Mouse (Mus musculus): ENCODE measurements around the gene Pcdh15.

Gene Pcdh15

DNA sequence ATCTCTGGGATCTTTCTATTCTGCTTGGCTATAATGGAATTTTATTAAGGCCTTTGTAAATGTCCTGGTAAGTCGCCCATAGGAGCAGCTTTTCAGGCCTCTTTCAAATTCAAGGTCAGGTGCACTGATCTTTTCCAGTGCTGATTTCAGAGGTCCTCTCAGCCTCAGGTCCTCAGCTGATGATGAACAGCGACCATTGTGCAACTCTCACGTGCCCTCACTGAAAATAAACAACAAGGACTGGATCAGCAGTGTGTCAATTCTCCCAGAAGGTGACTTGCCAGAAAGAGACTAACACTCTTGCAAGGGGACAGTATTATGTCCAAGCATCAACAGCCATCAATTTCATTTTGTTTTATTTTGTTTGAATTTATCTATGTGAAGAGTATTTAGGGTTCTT, 654.7 kb downstream of the Pcdh15 start:
- POLR2A ChIA-PET, result no interaction called here
- CTCF ChIA-PET, result no interaction called here

- ChIA-PET POLR2A (no interaction called here), CTCF (interaction anchor here in 1 of 4 experiments (0.5 kb wide), 1 partner anchor 230 kb away, joined by 3 read pairs; no protein-coding TSS in a partner anchor)
Measured at GRCm38 (mm10) chr10:73782945-73783344, 683.8 kb downstream of the Pcdh15 start.

DNA sequence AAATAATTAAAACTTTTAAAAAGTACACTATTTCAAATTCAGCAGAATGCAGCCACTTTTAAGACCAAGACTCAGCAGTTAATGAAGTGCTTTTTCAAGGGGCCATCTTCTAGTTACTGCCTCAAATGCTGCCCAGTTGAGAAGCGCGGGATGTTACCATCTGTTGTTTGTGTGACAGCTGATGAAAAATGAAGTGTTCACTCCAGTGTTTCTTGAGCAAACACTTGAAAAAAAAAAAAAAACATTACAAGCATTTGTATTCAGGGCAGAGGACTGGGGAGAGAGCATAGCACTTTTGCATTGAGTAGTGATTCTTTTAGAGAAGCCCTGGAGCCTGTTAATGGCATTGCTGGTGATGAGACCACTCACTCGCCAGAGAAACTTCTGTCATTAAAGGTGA, 689.0 kb downstream of the Pcdh15 start:
- POLR2A ChIA-PET, result no interaction called here
- CTCF ChIA-PET, result no interaction called here

DNA sequence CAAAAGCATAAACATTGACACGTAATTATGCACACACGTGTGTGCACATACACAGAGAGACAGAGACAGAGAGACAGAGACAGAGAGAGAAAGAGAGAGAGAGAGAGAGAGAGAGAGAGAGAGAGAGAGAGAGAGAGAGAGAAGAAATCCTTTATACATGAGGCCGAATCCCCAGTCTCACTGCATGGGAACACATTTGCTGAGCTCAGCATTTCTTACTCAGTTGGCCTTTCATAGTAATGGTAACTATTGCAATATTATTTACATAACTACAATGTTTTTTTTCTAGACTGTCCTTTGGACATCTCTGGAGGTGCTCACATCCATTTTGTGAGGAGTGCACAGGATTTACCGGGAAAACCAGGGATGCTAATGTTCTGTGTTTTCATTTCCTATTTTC, 705.9 kb downstream of the Pcdh15 start:
- ChIA-PET CTCF (no interaction called here), POLR2A (no interaction called here)

GRCm38 (mm10) chr10:73812311-73812710, 713.2 kb downstream of the Pcdh15 start:
- POLR2A ChIA-PET, result interaction anchor here in 1 of 4 experiments (0.7 kb wide), 1 partner anchor 46 kb away, joined by 3 read pairs; no protein-coding TSS in a partner anchor
- CTCF ChIA-PET, result no interaction called here

DNA sequence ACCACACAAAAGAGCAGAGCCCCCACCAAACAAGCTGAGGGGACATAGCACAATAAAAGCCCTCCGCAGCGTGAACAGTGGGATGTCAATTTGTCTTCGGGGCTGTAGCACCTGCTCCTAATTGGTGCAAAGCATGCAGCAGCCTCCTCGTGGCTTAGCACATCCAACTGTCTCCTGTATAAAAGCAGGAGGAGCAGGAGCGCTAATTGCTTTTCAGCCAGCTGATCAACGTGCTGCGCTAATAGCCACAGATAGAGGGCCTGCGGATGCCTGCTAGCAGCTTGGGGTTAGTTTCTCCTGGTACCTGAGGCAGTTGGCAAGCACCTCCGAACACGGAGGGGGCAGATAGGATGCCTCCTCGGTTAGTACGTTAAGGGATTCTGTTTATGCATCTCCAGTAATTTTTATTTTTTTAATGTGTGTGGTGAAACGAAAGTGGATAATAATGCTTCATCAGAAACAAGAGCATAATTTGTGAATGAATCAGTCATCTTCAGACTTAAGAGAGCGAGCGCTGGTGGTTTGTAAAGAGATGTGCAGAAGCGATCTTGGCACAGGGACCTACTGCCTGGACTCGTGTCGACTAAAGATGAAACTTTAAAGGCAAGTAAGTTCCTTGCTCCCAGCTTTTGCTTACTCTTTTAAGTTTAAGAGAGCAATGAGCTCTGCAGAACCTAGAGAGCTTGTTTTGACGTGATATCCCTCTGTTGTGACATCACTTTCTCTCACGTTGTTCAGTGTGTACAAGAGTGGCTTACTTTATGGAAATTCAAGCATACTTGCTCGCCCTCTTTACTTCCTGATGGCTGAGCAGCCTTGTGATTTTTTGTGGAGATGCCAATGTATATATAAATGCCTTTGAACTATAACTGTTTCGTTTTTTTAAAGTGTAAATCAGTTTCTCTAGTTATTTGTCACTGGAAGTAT, 722.8 kb downstream of the Pcdh15 start:
- ChIA-PET POLR2A (no interaction called here), CTCF (interaction anchor here in 1 of 4 experiments (0.6 kb wide), 1 partner anchor 599 kb away, joined by 3 read pairs; no protein-coding TSS in a partner anchor)

DNA sequence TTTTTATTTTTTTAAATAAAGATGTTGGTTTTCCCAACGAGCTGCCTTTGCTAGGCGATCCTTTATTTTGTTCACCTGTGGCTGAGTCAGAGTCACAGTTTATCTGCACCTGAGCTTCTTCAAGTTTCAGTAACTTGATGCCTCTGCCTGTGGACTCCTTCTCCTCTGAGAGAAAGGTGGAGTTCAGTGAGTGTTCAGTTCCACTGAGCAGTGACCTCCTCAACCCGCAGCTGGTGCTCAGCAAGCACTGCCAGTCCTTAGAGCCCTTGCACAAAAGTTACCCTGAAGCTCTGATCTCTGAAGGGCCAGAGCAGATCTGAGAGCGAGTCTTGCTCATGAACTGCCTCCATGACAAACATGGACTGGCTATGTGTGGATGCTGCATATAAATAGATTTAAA, 724.1 kb downstream of the Pcdh15 start:
- ChIA-PET POLR2A (no interaction called here), CTCF (no interaction called here)

- ChIA-PET POLR2A (no interaction called here), CTCF (no interaction called here)
Measured at GRCm38 (mm10) chr10:73826354-73826753, 727.2 kb downstream of the Pcdh15 start.

- CTCF ChIA-PET, result no interaction called here
Measured at GRCm38 (mm10) chr10:73828781-73829180, 729.6 kb downstream of the Pcdh15 start.

DNA sequence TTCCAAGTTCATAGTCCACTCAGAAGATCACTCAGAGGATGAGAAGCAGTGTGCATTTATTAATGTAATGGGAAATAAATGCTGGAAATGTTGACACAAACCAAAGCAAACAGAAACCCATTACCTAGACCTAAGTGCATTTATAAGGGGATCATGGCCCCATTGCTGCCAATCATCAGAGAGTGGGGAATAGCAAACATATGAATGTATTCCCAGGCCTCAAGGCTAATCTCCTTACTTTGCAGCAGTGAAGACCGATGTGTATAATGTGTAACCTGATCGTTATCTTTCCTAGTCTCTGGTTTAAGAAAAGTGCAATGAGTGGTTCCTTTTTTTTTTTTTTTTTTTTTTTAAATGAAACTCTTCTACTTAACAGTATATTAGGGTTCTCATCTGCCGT, 745.9 kb downstream of the Pcdh15 start:
- CTCF ChIA-PET, result no interaction called here
- POLR2A ChIA-PET, result no interaction called here

More at GRCm38 (mm10) chr10:73828781-73829180, 729.6 kb downstream of the Pcdh15 start:
- POLR2A ChIA-PET, result no interaction called here

GRCm38 (mm10) chr10:73862181-73862580, 763.0 kb downstream of the Pcdh15 start:
- CTCF ChIA-PET, result no interaction called here
- POLR2A ChIA-PET, result no interaction called here

GRCm38 (mm10) chr10:73878055-73878728, 779.0 kb downstream of the Pcdh15 start:
- CTCF ChIA-PET, result interaction anchor here in 2 of 4 experiments (0.5 to 0.7 kb wide), 2 partner anchors 47 to 1108 kb away, joined by 3 read pairs; no protein-coding TSS in a partner anchor
- POLR2A ChIA-PET, result no interaction called here

- CTCF ChIA-PET, result interaction anchor here in 2 of 4 experiments (0.5 to 0.7 kb wide), 2 partner anchors 48 to 1108 kb away, joined by 3 read pairs; no protein-coding TSS in a partner anchor
- POLR2A ChIA-PET, result no interaction called here
Measured at GRCm38 (mm10) chr10:73878729-73879067, 779.6 kb downstream of the Pcdh15 start.

DNA sequence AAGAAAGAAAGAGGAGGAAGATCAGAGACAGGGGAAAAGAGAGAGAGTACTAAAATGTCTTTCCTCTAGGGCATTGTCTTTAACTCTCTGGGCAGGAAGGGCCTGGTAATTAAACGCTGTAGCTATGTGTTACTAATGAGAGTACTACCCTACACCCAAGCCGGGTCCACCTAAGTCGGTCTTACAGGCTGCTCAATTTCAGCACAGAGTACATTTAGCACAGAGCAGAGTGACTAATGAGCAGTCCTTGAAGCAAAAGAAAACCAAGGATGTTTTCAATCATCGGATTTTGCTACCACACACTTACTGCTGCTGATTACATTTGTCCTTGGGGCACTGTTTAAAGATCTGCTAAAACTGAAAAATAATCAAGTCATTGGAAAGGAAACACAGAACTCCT, 788.6 kb downstream of the Pcdh15 start:
- CTCF ChIA-PET, result no interaction called here

DNA sequence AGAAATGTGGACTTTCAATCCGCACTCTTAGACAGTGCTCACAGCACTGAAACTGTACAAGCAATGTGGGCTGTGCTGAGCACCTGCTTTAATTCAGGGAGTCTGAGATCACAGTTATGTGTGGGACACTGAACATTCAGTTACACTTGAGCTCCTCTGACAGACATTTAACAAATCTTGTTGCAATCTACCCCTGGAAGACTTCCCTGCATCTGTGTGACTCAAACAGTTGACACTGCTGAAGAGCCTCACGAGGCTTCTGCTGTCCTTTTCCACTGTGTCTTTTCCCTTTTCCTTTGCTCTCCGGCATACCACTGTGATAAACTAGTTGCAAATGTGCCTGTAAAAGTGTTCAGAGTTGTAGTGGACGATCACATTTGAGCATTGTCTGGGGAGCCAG, 793.1 kb downstream of the Pcdh15 start:
- ChIA-PET CTCF (no interaction called here), POLR2A (no interaction called here)

More for the DNA sequence above, 788.6 kb downstream of the Pcdh15 start:
- POLR2A ChIA-PET, result no interaction called here

DNA sequence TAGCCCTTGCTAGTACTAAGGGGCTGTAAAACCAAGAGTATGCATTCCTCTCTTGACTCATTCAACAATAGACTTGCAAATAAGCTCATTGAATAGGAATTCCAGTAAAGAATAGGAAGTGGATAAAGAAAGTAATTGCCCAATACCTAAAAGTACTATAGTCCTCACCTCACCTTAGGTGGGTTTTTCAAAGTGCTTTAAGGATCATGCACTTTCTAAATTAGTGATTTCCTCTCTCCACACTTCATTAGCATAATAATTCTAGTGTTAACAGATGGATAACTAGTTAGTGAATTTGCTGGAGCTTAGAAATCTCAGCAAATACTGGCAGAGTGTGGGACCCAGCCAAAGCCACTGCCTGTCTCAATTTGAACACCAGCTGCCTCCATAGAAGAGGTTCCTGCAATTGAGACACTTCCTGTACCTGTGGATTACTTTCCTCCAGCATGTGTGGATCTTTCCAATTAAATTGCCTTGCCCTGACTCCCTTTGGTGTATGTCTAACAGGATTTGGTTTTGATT, 797.0 kb downstream of the Pcdh15 start:
- CTCF ChIA-PET, result no interaction called here
- POLR2A ChIA-PET, result no interaction called here

GRCm38 (mm10) chr10:73899165-73899564, 800.0 kb downstream of the Pcdh15 start:
- CTCF ChIA-PET, result no interaction called here
- POLR2A ChIA-PET, result no interaction called here

DNA sequence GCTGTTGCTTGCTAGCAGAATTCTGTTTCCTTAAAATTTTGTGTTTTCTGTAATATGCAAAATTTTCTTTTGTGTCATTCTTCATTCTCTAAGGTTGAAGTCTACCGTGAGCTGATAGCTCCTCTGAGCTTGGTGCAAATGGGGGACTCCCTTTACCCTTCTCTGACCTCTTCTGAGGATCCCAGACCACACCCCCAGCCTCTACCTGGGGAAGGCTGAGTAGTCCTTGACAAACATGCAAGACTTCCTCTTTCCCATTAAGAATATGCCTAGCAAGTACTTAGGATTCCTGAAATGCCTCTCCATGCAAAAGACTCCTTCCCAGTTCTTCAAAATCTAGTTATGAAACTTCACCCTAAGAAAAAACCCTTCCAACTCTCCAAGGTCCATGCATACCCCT, 808.5 kb downstream of the Pcdh15 start:
- ChIA-PET CTCF (no interaction called here), POLR2A (no interaction called here)

DNA sequence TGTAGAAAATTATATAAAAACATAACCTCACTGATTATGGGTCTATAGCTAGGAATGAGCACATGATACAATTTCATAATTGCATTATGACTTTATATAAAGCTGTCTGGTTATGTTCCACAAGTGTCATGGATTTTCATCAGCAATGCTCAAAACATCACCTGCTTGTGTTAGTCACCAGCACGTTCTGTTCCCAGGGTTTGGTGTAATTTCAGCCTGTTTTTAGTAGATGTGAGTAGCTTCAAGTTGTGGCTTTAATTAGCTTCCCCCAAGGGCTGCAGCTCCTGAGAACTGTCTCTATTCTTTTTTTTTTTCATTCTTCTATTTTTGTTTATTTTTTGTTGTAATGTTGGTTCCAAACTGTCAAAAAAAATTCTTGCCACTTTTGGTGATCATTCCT, 809.4 kb downstream of the Pcdh15 start:
- ChIA-PET POLR2A (no interaction called here), CTCF (no interaction called here)

GRCm38 (mm10) chr10:73915170-73915569, 816.0 kb downstream of the Pcdh15 start:
- POLR2A ChIA-PET, result no interaction called here
- CTCF ChIA-PET, result no interaction called here

- POLR2A ChIA-PET, result no interaction called here
Measured at GRCm38 (mm10) chr10:73921579-73921978, 822.4 kb downstream of the Pcdh15 start.

More at GRCm38 (mm10) chr10:73921579-73921978, 822.4 kb downstream of the Pcdh15 start:
- CTCF ChIA-PET, result no interaction called here

Measured in embryonic stem cell, embryonic (primary cell).